Mouse (Mus musculus) T-cell, adult 66 days (primary cell): ENCODE results near the gene Cyp2e1. TPM values are rescaled to one million over a fixed set of nuclear protein-coding genes. Genes with fewer than 3 reads are reported as not detected.

ENCODE experiments used
- total RNA-seq, 2 experiments: library from RNA; stranded (reverse); gene quantifications; 3 replicates in 1 of 2; 4 replicates in 1 of 2; pipeline ENCODE4 v1.2.4; 2023

Gene Cyp2e1
- total RNA-seq = not detected

GRCm38 (mm10) chr7:140763447-140764020 is at the start of gene Cyp2e1:
Cyp2e1 (plus strand) TSS chr7:140763739.

GRCm38 (mm10) chr7:140787406-140788052 is 24.0 kb downstream of the Cyp2e1 start, which contains the start of gene Syce1:
Syce1 (minus strand) TSS chr7:140787852.

DNA sequence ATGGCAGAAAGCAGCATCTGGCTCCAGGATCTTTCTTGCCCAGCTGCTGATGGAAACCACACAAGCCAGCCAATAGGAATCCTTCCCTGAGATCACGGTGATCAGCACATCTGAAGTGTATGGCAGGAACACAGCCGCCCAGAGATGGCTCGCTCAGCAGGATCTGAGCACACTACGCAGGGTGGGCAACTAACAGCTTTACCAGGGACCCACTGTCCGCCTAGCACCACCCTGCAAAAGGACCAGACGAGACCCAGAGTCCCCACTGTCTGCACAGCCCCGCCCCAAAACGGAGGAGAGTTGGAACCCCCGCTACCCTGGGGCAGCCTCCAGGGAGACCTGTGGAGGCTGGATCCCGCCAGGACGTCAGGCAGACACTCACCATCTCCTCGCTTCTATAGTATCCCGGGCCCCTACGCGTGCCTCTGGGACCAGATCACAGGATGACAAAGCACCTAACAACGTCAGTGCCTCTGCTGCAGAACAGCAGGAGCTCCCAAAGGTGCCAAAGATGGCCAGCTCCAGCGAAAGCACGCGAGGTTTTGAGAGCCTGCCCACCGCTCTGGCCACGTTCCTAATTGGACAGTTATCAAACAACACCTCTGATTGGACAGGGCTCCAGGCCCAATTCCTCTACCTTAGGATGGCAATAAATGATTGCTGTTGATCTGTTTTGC is 58.3 kb downstream of the Cyp2e1 start, which contains the start of gene Zfp941:
TSS of gene Zfp941 (minus strand) at position 526 of the 677 bp plus-strand sequence.

Other genes with a start within 250 kb of the Cyp2e1 start
- gene Olfr538, start 195.9 kb upstream of the Cyp2e1 start, total RNA-seq = not detected
- not detected for gene Olfr46, start 162.5 kb upstream of the Cyp2e1 start, total RNA-seq
- not detected for gene Olfr61, start 134.8 kb upstream of the Cyp2e1 start, total RNA-seq
- gene Olfr53, start 117.3 kb upstream of the Cyp2e1 start, total RNA-seq = not detected
- not detected for gene Olfr539, start 103.8 kb upstream of the Cyp2e1 start, total RNA-seq
- not detected for gene Olfr45, start 81.8 kb upstream of the Cyp2e1 start, total RNA-seq
- not detected for gene Olfr541, start 66.5 kb upstream of the Cyp2e1 start, total RNA-seq
- not detected for gene Syce1, start 24.1 kb downstream of the Cyp2e1 start, total RNA-seq
- gene Zfp941, start 58.4 kb downstream of the Cyp2e1 start, total RNA-seq = not detected
- not detected for gene Urah, start 71.3 kb downstream of the Cyp2e1 start, total RNA-seq
- gene Scgb1c1, start 81.8 kb downstream of the Cyp2e1 start, total RNA-seq = not detected
- not detected for gene Odf3, start 84.1 kb downstream of the Cyp2e1 start, total RNA-seq
- not detected for gene Gm45785, start 92.6 kb downstream of the Cyp2e1 start, total RNA-seq
- 100 to 1,000 TPM; 109 to 116 TPM for gene Ric8a, start 93.2 kb downstream of the Cyp2e1 start, total RNA-seq
- 10 to 100 TPM; 31.2 to 31.7 TPM for gene Bet1l, start 93.8 kb downstream of the Cyp2e1 start, total RNA-seq
- 10 to 100 TPM; 75.3 to 88.5 TPM for gene Psmd13, start 118.2 kb downstream of the Cyp2e1 start, total RNA-seq
- gene Sirt3, start 118.6 kb downstream of the Cyp2e1 start, total RNA-seq = 1 to 10 TPM; 8.4 to 9.2 TPM
- not detected for gene Cox8b, start 136.7 kb downstream of the Cyp2e1 start, total RNA-seq
- under 1 TPM in 1 of 2 experiments, not detected in 1; 0.17 TPM for gene Nlrp6, start 157.2 kb downstream of the Cyp2e1 start, total RNA-seq
- gene Pgghg, start 177.7 kb downstream of the Cyp2e1 start, total RNA-seq = 1 to 10 TPM; 7.3 to 8.9 TPM
- gene Ifitm5, start 186.6 kb downstream of the Cyp2e1 start, total RNA-seq = not detected
- not detected for gene Gm45717, start 192.2 kb downstream of the Cyp2e1 start, total RNA-seq
- gene Ifitm2, start 192.2 kb downstream of the Cyp2e1 start, total RNA-seq = 10 to 100 TPM; 17.0 to 18.4 TPM
- 1 to 10 TPM in 1 of 2 experiments, not detected in 1; 5.9 TPM for gene Ifitm1, start 203.5 kb downstream of the Cyp2e1 start, total RNA-seq
- 1 to 10 TPM; 1.2 to 5.6 TPM for gene Ifitm3, start 247.0 kb downstream of the Cyp2e1 start, total RNA-seq